Mouse (Mus musculus) left cerebral cortex, adult 11 months (tissue): ENCODE measurements around the gene Smr2.
"Not testable (repeated sequence)": the region's sequence is repeated elsewhere in the genome, so short reads cannot be mapped to it uniquely, and the experiment has no call there.

Experiments
- DNase-seq: peaks from one replicate; pipeline ENCODE4 v3.0.0; 2022; ENCODE audit warnings: low spot score

The Smr2 gene

DNA sequence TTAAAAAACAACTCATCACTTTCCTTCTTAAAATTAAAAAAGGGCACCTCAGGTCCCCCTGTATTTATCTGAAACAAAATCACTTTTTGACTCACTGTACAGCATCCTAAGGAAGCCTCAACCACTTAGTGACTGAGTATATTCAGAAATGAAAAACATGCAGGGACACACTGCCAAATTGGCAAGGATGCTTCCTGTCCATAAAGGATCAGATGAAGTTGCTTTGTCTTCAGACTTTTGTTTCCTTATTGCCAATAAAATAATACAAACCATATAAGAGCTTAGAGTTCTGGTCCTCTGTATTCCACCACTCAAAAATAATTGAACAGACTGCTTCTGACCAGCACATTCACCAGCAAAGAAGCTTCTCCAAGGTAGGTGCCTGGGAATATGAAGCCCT lies at the start of gene Smr2:
Smr2 (plus strand) TSS at position 301 of the 400 bp plus-strand sequence.
- DNase-seq, result not testable (repeated sequence)

DNA sequence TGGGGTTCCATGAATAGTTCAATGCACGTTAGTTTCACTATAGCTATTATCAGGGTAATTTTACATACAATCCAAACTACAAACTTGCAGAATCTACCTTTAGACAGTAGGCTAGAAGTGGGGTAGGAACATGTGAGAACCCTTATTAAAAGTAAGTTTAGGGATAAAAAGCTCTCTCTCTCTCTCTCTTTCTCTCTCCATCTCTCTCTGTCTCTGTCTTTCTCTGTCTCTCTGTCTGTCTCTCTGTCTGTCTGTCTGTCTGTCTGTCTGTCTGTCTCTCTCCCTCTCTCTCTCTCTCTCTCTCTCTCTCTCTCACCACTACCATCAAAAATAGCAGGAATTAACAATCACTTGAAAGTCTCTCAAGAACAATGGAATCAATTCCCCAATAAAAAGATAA lies 25.1 kb downstream of the Smr2 start, which contains the start of gene Gm11116:
Gm11116 (minus strand) TSS at position 101 of the 400 bp plus-strand sequence.
- no peak for DNase-seq

DNA sequence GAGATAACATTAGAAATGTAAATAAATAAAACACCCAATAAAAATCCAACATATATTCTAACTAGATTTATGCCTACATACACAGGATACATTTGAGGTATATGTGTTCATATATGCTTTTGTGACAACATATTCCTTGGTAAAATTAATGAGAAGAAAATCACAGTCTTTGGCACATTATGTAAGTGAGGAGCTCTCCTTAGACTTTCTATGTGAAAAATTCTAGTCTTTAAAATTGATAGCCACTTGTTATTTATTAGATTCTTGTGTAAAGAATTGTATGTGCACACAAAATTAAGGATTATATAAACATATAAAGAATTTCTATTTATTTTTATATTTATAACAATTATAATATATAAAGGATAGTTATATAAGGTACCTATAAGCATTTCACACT lies 67.6 kb downstream of the Smr2 start, which contains the start of gene Gm11115:
Gm11115 (minus strand) TSS at position 101 of the 400 bp plus-strand sequence.
- no peak for DNase-seq
